Mouse (Mus musculus): ENCODE data around the gene Pak3. TPM values are rescaled to one million over a fixed set of nuclear protein-coding genes. Genes with fewer than 3 reads are reported as not detected.

Gene Pak3
- total and polyA plus RNA-seq, 3 experiments, result not detected

DNA sequence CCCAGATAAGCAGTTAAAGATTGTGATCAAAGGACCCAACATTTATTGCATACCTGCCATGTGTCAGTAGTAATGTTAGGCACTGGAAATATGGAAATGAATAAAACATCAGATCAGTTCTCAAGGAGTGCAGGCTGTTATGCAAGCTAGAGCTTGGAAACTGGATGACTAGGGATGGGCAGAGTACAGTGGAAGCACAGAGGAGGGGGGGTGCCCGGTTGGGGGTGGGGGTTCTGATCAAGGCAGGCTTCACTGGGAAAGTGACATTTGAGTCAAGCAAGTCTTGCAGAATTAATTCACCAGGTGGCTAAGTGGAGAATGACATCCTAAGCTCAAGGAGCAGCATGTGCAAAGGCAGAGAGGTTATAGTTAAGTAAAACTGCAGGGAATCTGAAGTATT lies 1.8 kb downstream of the Pak3 start:
- no peaks in the 10 kb centered on the region for H3K79me2 ChIP-seq (ENCODE audit: control insufficient read depth, insufficient read depth, low read length, poor library complexity)
- no peaks in the 10 kb centered on the region for H3K4me1 ChIP-seq (ENCODE audit: control insufficient read depth in 1 of 2, insufficient read depth in 2 of 2, low read length in 2 of 2)

DNA sequence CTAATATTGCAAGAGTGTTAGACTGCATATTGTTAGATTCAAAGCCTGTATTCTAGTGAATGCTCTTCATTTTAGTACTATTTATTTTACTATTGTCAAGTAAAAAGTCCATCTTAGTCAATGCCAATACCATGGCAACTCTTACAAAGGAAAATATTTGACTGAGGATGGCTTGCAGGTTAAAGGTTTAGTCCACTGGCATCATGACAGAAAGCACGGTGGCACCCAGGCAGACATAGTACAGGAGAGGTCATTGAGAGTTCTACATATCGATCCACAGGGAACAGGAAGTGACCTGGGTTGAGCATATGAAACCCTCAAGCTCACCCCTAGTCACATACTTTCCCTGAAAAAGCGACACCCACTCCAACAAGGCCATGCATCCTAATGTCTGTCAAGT lies 13.9 kb downstream of the Pak3 start:
- Histone ChIP-seq H3K27ac (ENCODE audit: control insufficient read depth, low read depth, low read length) (no peak overlapping the region), H3K9ac (ENCODE audit: control insufficient read depth, low read depth, low read length, poor library complexity, severe bottlenecking) (no peak overlapping the region), H3K27me3 (ENCODE audit: control insufficient read depth in 1 of 2, insufficient read depth in 2 of 2, low read length in 2 of 2) (no peaks in the 10 kb centered on the region), H3K9me3 (replicated peaks; ENCODE audit: insufficient read depth, low read length) (no peaks in the 10 kb centered on the region), H3K4me3 (ENCODE audit: control insufficient read depth in 1 of 2, insufficient read depth in 1 of 2, low read depth in 2 of 2, low read length in 2 of 2) (no peak overlapping the region), H3K4me1 (ENCODE audit: control insufficient read depth in 1 of 2, insufficient read depth in 2 of 2, low read length in 2 of 2) (no peaks in the 10 kb centered on the region), H3K36me3 (ENCODE audit: control insufficient read depth in 1 of 2, insufficient read depth in 2 of 2, low read length in 2 of 2) (no peaks in the 10 kb centered on the region), H3K79me2 (ENCODE audit: control insufficient read depth, insufficient read depth, low read length, poor library complexity) (no peaks in the 10 kb centered on the region)
- TF ChIP-seq ZNF384 (IDR thresholded peaks at IDR 0.05; ENCODE audit: low read depth, low read length) (no peak), MYC (IDR thresholded peaks at IDR 0.05; ENCODE audit: low read depth, low read length) (no peak), RCOR1 (IDR thresholded peaks at IDR 0.05; ENCODE audit: low read depth, low read length) (no peak), NELFE (IDR thresholded peaks at IDR 0.05; ENCODE audit: low read depth, low read length) (no peak), MAFK (IDR thresholded peaks at IDR 0.05; ENCODE audit: borderline replicate concordance, low read depth, low read length) (no peak), JUND (IDR thresholded peaks at IDR 0.05; ENCODE audit: low read depth, low read length) (no peak), USF1 (IDR thresholded peaks at IDR 0.05; ENCODE audit: low read depth, low read length) (no peak), MAX (IDR thresholded peaks at IDR 0.05; ENCODE audit: low read length) (no peak), ETS1 (IDR thresholded peaks at IDR 0.05; ENCODE audit: low read depth, low read length) (no peak), HCFC1 (IDR thresholded peaks at IDR 0.05; ENCODE audit: low read depth, low read length) (no peak), SIN3A (IDR thresholded peaks at IDR 0.05; ENCODE audit: low read length) (no peak), MAZ (IDR thresholded peaks at IDR 0.05; ENCODE audit: low read depth, low read length) (no peak), UBTF (IDR thresholded peaks at IDR 0.05; ENCODE audit: borderline replicate concordance, insufficient read depth, low read depth, low read length) (no peak), RAD21 (IDR thresholded peaks at IDR 0.05; ENCODE audit: low read depth, low read length) (no peak), BHLHE40 (IDR thresholded peaks at IDR 0.05; ENCODE audit: borderline replicate concordance, low read depth, low read length) (no peak), GABPA (IDR thresholded peaks at IDR 0.05; ENCODE audit: low read depth, low read length) (no peak)
- DNase-seq (ENCODE audit: low read depth, low spot score), result no peak

More for the DNA sequence above, 1.8 kb downstream of the Pak3 start:
- H3K9me3 ChIP-seq (replicated peaks; ENCODE audit: insufficient read depth, low read length), result no peaks in the 10 kb centered on the region
- H3K36me3 ChIP-seq (ENCODE audit: control insufficient read depth in 1 of 2, insufficient read depth in 2 of 2, low read length in 2 of 2), result no peaks in the 10 kb centered on the region
- TF ChIP-seq SMC3 (IDR thresholded peaks at IDR 0.05; ENCODE audit: low read depth, low read length) (no peak), TAL1 (IDR thresholded peaks at IDR 0.05; ENCODE audit: low read length) (no peak), GATA1 (IDR thresholded peaks at IDR 0.05; ENCODE audit: low read depth, low read length) (no peak), POLR2A (IDR thresholded peaks at IDR 0.05; ENCODE audit: control insufficient read depth in 1 of 2, insufficient read depth in 1 of 2, low read depth in 1 of 2, low read length in 2 of 2, poor library complexity in 1 of 2) (no peak), USF2 (IDR thresholded peaks at IDR 0.05; ENCODE audit: borderline replicate concordance in 1 of 2, insufficient read depth in 1 of 2, low read depth in 1 of 2, low read length in 2 of 2) (no peak), JUND (IDR thresholded peaks at IDR 0.05; ENCODE audit: low read depth, low read length) (no peak), TBP (IDR thresholded peaks at IDR 0.05; ENCODE audit: low read depth, low read length) (no peak), NELFE (IDR thresholded peaks at IDR 0.05; ENCODE audit: low read depth, low read length) (no peak), GABPA (IDR thresholded peaks at IDR 0.05; ENCODE audit: low read depth, low read length) (no peak), HCFC1 (IDR thresholded peaks at IDR 0.05; ENCODE audit: low read depth, low read length) (no peak), ZMIZ1 (IDR thresholded peaks at IDR 0.05; ENCODE audit: low read depth, low read length) (no peak), RCOR1 (IDR thresholded peaks at IDR 0.05; ENCODE audit: low read depth, low read length) (no peak), RAD21 (IDR thresholded peaks at IDR 0.05; ENCODE audit: low read depth, low read length) (no peak), ZC3H11A (IDR thresholded peaks at IDR 0.05; ENCODE audit: low read depth, low read length) (no peak), CHD2 (IDR thresholded peaks at IDR 0.05; ENCODE audit: low read length) (no peak)
- H3K27me3 ChIP-seq (ENCODE audit: control insufficient read depth in 1 of 2, insufficient read depth in 2 of 2, low read length in 2 of 2), result no peaks in the 10 kb centered on the region
- no peak overlapping the region for H3K9ac ChIP-seq (ENCODE audit: control insufficient read depth, low read depth, low read length, poor library complexity, severe bottlenecking)
- H3K27ac ChIP-seq (ENCODE audit: control insufficient read depth, low read depth, low read length), result no peak overlapping the region
- DNase-seq (ENCODE audit: low read depth, low spot score), result no peak
- H3K4me3 ChIP-seq (ENCODE audit: control insufficient read depth in 1 of 2, insufficient read depth in 1 of 2, low read depth in 2 of 2, low read length in 2 of 2), result no peak overlapping the region

All from MEL (cell line).